Mouse (Mus musculus) midbrain, embryonic 16.5 days (tissue): ENCODE measurements around the gene Scg2. TPM values are rescaled to one million over a fixed set of nuclear protein-coding genes. Genes with fewer than 3 reads are reported as not detected.

ENCODE experiments used
- ATAC-seq: fragments of 200-750 bp; cut with Nextera tagmentation; 2 replicates; pipeline ENCODE4 v1.8.0; 2017; ENCODE audit warnings: moderate TSS enrichment
- H3K27ac ChIP-seq: fragments of 300-500 bp; sonication (generic); 2 replicates; pipeline ENCODE4 v1.5.1; 2014; ENCODE audit warnings: mild to moderate bottlenecking, low read length, mixed read lengths
- H3K27me3 ChIP-seq: fragments of 300-500 bp; sonication (generic); 2 replicates; pipeline ENCODE4 v1.6.1; 2014; ENCODE audit warnings: low read depth, low read length, mixed read lengths; ENCODE audit not compliant: control insufficient read depth, insufficient read depth
- H3K36me3 ChIP-seq: fragments of 300-500 bp; sonication (generic); 2 replicates; pipeline ENCODE4 v1.6.1; 2014; ENCODE audit warnings: mild to moderate bottlenecking, low read length, moderate library complexity, mixed read lengths; ENCODE audit not compliant: control insufficient read depth, insufficient read depth
- H3K4me1 ChIP-seq: fragments of 300-500 bp; sonication (generic); 2 replicates; pipeline ENCODE4 v1.6.1; 2014; ENCODE audit warnings: mild to moderate bottlenecking, low read length, mixed read lengths; ENCODE audit not compliant: control insufficient read depth, insufficient read depth
- H3K4me2 ChIP-seq: fragments of 300-500 bp; sonication (generic); 2 replicates; pipeline ENCODE4 v1.6.1; 2014; ENCODE audit warnings: mild to moderate bottlenecking, low read length, mixed read lengths
- H3K4me3 ChIP-seq: fragments of 300-500 bp; sonication (generic); 2 replicates; pipeline ENCODE4 v1.5.1; 2014; ENCODE audit warnings: low read depth, mild to moderate bottlenecking, low read length, moderate library complexity, mixed read lengths
- H3K9ac ChIP-seq: fragments of 300-500 bp; sonication (generic); 2 replicates; pipeline ENCODE4 v1.6.1; 2014; ENCODE audit warnings: low read depth, low read length, mixed read lengths
- H3K9me3 ChIP-seq: fragments of 300-500 bp; sonication (generic); replicated peaks from 2 replicates; pipeline ENCODE4 v1.6.1; 2014; ENCODE audit warnings: mild to moderate bottlenecking, low read length, mixed read lengths; ENCODE audit not compliant: control insufficient read depth, poor library complexity, severe bottlenecking
- WGBS: fragments of 180-500 bp; shearing (Covaris S2); extraction: QIAGEN DNeasy Blood & Tissue Kit; methylation state at CpG from one replicate; pipeline ENCODE4 v1.1.7; 2014; 5-methylcytosine and 5-hydroxymethylcytosine counted together
- polyA plus RNA-seq: library from polyadenylated mRNA; unstranded; fragments of >200 nt; fragmentation: Nextera tagmentation; extraction: Ambion mirVana; gene quantifications from 2 replicates; pipeline ENCODE4 v1.2.1, GENCODE M21; 2015

Gene Scg2
- polyA plus RNA-seq = 174 and 220 TPM in 2 replicates

GRCm38 (mm10) chr1:79439609-79440308 is at the start of gene Scg2:
TSS of gene Scg2 (minus strand) at chr1:79440120.
- Histone ChIP-seq H3K9ac (peak within 1 kb of the TSS; percentile 65), H3K9me3 (no peaks in the 10 kb centered on the region), H3K4me2 (peak within 1 kb of the TSS; percentile 61), H3K27me3 (no peaks in the 10 kb centered on the region), H3K4me1 (0 out of 2 replicates have a peak, but pooled peaks cover 3% of the 10 kb centered on the region), H3K27ac (peak within 1 kb of the TSS; percentile 76), H3K4me3 (peak within 1 kb of the TSS; percentile 52), H3K36me3 (no peaks in the 10 kb centered on the region; the same call in 1 of the 2 replicates)
- ATAC-seq = peak; percentile 97
- 9% methylated on average over 22 of the region's 22 CpGs for WGBS

GRCm38 (mm10) chr1:79485546-79485945 is 45.6 kb upstream of the Scg2 start:
- H3K4me2 ChIP-seq = no peak overlapping the region
- no peak overlapping the region for H3K27ac ChIP-seq
- H3K9me3 ChIP-seq = no peaks in the 10 kb centered on the region
- 91% methylated on average over 6 of the region's 6 CpGs for WGBS
- no peak for ATAC-seq
- no peak overlapping the region for H3K4me3 ChIP-seq
- no peak overlapping the region for H3K9ac ChIP-seq
- H3K4me1 ChIP-seq = no peaks in the 10 kb centered on the region
- no peaks in the 10 kb centered on the region for H3K27me3 ChIP-seq
- H3K36me3 ChIP-seq = no peaks in the 10 kb centered on the region

DNA sequence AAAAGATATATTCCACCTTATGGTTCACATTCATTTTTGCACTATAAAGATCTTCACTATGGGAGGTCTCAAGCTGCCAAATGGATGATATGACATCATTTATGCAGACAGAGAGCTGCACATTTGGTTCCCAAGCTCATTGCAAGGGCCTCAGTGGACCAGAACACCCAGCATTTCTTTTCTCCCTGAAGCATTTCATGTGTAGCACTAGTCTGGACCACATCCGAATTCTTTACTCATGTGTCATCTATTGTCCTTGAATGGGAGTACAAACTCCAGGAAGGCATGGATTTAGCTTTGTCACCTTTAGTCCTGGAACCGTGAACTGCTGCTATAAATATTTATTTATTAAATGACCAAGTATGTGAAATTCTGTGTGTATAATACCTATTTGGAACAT is 30.9 kb upstream of the Scg2 start:
- no peaks in the 10 kb centered on the region for H3K27me3 ChIP-seq
- ATAC-seq = no peak
- H3K4me3 ChIP-seq = no peak overlapping the region
- no peak overlapping the region for H3K9ac ChIP-seq
- no peaks in the 10 kb centered on the region for H3K36me3 ChIP-seq
- WGBS = 88% methylated on average over 2 of the region's 2 CpGs
- H3K4me1 ChIP-seq = no peaks in the 10 kb centered on the region
- H3K27ac ChIP-seq = no peak overlapping the region
- no peak overlapping the region for H3K4me2 ChIP-seq
- H3K9me3 ChIP-seq = no peaks in the 10 kb centered on the region

DNA sequence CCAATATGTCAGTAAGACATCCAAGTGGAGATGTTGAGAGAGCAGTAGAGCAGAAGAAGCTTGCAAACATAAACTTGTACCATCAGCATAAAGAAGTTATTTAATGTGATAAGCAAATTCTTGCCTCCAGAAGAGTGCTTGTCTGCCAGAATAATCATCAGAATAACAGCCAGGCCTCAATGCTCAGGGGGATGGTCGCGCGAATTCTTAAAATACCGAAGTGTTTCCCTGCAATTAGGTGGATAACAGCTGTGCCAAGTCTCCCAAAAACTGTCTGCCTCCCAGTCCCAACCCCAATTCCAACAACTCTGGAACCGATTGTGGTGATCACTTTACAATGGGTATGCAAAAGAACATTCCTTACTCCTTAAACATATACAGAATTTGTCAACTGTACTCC is 30.0 kb upstream of the Scg2 start:
- Histone ChIP-seq H3K36me3 (no peaks in the 10 kb centered on the region), H3K4me1 (no peaks in the 10 kb centered on the region), H3K27me3 (no peaks in the 10 kb centered on the region; the same call in 1 of the 2 replicates), H3K4me2 (no peak overlapping the region), H3K9me3 (no peaks in the 10 kb centered on the region), H3K9ac (no peak overlapping the region), H3K27ac (no peak overlapping the region), H3K4me3 (no peak overlapping the region)
- 72% methylated on average over 5 of the region's 5 CpGs for WGBS
- ATAC-seq = no peak

DNA sequence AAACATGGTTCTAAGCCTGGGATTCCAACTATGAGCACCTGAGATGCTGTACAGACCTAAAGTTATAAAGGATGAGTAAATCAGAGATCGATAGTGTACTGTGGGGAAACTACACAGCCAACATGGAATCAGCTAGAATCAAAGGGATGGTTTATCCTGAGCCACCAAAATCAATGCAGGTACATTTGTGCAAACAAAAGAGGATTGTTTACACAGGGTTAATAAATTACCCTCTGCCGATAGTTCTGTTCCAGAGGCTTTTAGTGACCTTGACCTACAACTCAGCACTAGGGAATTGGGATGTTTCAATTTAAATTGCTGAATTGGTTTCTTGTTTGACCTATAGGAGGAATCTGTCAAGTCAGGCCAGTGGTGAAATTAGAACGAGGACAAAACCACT is 26.7 kb upstream of the Scg2 start:
- Histone ChIP-seq H3K36me3 (no peaks in the 10 kb centered on the region), H3K9me3 (no peaks in the 10 kb centered on the region), H3K27me3 (no peaks in the 10 kb centered on the region; the same call in 1 of the 2 replicates), H3K27ac (no peak overlapping the region), H3K9ac (no peak overlapping the region), H3K4me3 (no peak overlapping the region), H3K4me2 (no peak overlapping the region), H3K4me1 (no peaks in the 10 kb centered on the region)
- no peak for ATAC-seq
- 72% methylated on average over 3 of the region's 3 CpGs for WGBS

DNA sequence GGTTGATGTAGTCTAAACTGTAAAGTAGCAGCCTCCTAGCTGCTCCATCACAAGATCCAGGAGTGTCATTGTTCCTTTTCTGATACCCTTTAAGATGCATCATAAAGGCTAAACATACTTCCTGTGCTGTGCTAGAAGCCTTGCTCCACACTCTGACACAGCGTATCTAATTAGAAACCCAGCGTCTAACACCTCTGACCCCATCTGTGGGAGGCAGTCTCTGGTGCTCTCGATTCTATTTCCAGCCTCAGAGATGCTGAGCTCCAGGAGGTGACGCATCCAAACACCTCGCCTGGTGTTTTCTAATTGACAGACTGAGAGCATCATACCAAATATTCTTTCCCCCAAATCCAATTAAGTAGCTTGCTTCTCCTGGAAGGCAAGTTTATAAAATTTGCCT is 18.6 kb upstream of the Scg2 start:
- H3K27me3 ChIP-seq = no peaks in the 10 kb centered on the region
- no peak overlapping the region for H3K9ac ChIP-seq
- no peaks in the 10 kb centered on the region for H3K36me3 ChIP-seq
- H3K4me1 ChIP-seq = no peaks in the 10 kb centered on the region
- no peak overlapping the region for H3K4me2 ChIP-seq
- H3K27ac ChIP-seq = no peak overlapping the region
- no peaks in the 10 kb centered on the region for H3K9me3 ChIP-seq
- H3K4me3 ChIP-seq = no peak overlapping the region
- 16% methylated on average over 5 of the region's 5 CpGs for WGBS
- no peak for ATAC-seq

GRCm38 (mm10) chr1:79454164-79454563 is 14.2 kb upstream of the Scg2 start:
- H3K27ac ChIP-seq = no peak overlapping the region
- no peaks in the 10 kb centered on the region for H3K9me3 ChIP-seq
- H3K9ac ChIP-seq = no peak overlapping the region
- H3K4me1 ChIP-seq = peaks cover 15% of the 10 kb centered on the region
- no peak overlapping the region for H3K4me2 ChIP-seq
- WGBS = 5% methylated on average over 4 of the region's 4 CpGs
- no peaks in the 10 kb centered on the region for H3K27me3 ChIP-seq
- no peak for ATAC-seq
- no peak overlapping the region for H3K4me3 ChIP-seq
- no peaks in the 10 kb centered on the region for H3K36me3 ChIP-seq

GRCm38 (mm10) chr1:79452339-79452738 is 12.4 kb upstream of the Scg2 start:
- ATAC-seq = peak; percentile 50
- Histone ChIP-seq H3K4me2 (no peak overlapping the region), H3K27ac (no peak overlapping the region; the same call in 1 of the 2 replicates), H3K4me1 (peaks cover 15% of the 10 kb centered on the region), H3K4me3 (no peak overlapping the region), H3K27me3 (no peaks in the 10 kb centered on the region), H3K9me3 (no peaks in the 10 kb centered on the region), H3K9ac (no peak overlapping the region), H3K36me3 (no peaks in the 10 kb centered on the region)
- 28% methylated on average over 1 of the region's 1 CpGs for WGBS

DNA sequence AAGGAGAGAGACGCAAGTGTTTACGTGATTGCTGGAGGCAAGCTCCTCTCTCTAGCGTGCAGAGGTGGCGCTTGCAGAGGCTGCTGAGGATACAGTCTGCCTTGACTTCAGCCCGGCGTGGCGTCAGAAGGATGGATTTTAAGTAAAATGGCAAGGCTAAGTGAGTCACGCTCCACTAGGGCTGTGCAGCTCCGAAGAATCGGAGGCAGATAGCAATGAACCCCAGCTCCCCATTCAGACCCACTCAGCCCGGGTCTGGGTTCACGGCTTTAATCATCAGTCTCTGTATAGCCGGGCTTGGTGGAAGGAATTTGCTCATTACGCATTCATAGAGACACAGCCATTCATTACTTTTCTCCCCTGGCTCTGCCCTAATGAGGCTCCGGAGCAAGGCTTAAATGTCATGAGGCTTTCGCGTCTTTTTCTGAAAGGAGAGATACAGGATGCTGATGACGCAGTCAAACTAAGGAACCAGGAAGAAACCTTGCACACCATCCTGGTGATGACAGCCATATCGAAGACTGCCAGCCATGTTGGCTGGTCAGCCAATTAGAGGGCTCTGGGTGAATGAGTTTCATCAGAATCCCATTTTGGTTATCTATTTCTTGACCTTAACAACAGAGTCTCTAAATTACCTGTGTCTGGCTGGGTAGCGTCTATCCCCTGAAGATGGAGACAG is 10.6 kb upstream of the Scg2 start:
- Histone ChIP-seq H3K4me1 (peaks cover 15% of the 10 kb centered on the region), H3K9me3 (no peaks in the 10 kb centered on the region), H3K27me3 (no peaks in the 10 kb centered on the region), H3K4me3 (peak overlapping the region; percentile 36), H3K9ac (peak overlapping the region; percentile 57), H3K27ac (peak overlapping the region; percentile 82), H3K36me3 (no peaks in the 10 kb centered on the region), H3K4me2 (peak overlapping the region; percentile 64)
- 8% methylated on average over 20 of the region's 20 CpGs for WGBS
- peak; percentile 85 for ATAC-seq
